Mouse (Mus musculus): ENCODE results near the gene Camta1.

- no peak for TF ChIP-seq CTCF (IDR thresholded peaks at IDR 0.05; ENCODE audit: low read depth)
- TF ChIP-seq EP300 (IDR thresholded peaks at IDR 0.05; ENCODE audit: low read depth): no peak
Measured at GRCm38 (mm10) chr4:151347620-151348019, 514.1 kb downstream of the Camta1 start.
